Mouse (Mus musculus): ENCODE results near the gene Sgip1. TPM values are rescaled to one million over a fixed set of nuclear protein-coding genes. Genes with fewer than 3 reads are reported as not detected.

The Sgip1 gene
- total and polyA plus RNA-seq, 3 experiments: 0.92 to 5.6 TPM; not detected in 1

GRCm38 (mm10) chr4:102969599-102969998 is 228.5 kb downstream of the Sgip1 start:
- Histone ChIP-seq H3K36me3 (ENCODE audit: control insufficient read depth in 1 of 2, insufficient read depth in 2 of 2, low read length in 2 of 2) (no peaks in the 10 kb centered on the region), H3K9ac (ENCODE audit: control insufficient read depth, low read depth, low read length, poor library complexity, severe bottlenecking) (no peak overlapping the region)

GRCm38 (mm10) chr4:102971159-102971558 is 230.1 kb downstream of the Sgip1 start:
- Histone ChIP-seq H3K9ac (ENCODE audit: control insufficient read depth, low read depth, low read length, poor library complexity, severe bottlenecking) (no peak overlapping the region), H3K4me1 (ENCODE audit: control insufficient read depth in 1 of 2, insufficient read depth in 2 of 2, low read length in 2 of 2) (no peaks in the 10 kb centered on the region), H3K36me3 (ENCODE audit: control insufficient read depth in 1 of 2, insufficient read depth in 2 of 2, low read length in 2 of 2) (no peaks in the 10 kb centered on the region), H3K79me2 (ENCODE audit: control insufficient read depth, insufficient read depth, low read length, poor library complexity) (no peaks in the 10 kb centered on the region), H3K27me3 (ENCODE audit: control insufficient read depth in 1 of 2, insufficient read depth in 2 of 2, low read length in 2 of 2) (no peaks in the 10 kb centered on the region), H3K4me3 (ENCODE audit: control insufficient read depth in 1 of 2, insufficient read depth in 1 of 2, low read depth in 2 of 2, low read length in 2 of 2) (no peak overlapping the region), H3K27ac (ENCODE audit: control insufficient read depth, low read depth, low read length) (no peak overlapping the region), H3K9me3 (replicated peaks; ENCODE audit: insufficient read depth, low read length) (no peaks in the 10 kb centered on the region)
- TF ChIP-seq TBP (IDR thresholded peaks at IDR 0.05; ENCODE audit: low read depth, low read length) (no peak), KAT2A (conservative IDR thresholded peaks at IDR 0.05; ENCODE audit: low read depth, low read length) (no peak), MAX (IDR thresholded peaks at IDR 0.05; ENCODE audit: low read length) (no peak), POLR2AphosphoS2 (IDR thresholded peaks at IDR 0.05; ENCODE audit: low read length) (no peak), USF1 (IDR thresholded peaks at IDR 0.05; ENCODE audit: low read depth, low read length) (no peak), CTCF (IDR thresholded peaks at IDR 0.05 in 2 of 3, conservative IDR thresholded peaks at IDR 0.05 in 1 of 3; ENCODE audit: control insufficient read depth in 1 of 3, insufficient read depth in 1 of 3, low read depth in 2 of 3, low read length in 3 of 3, poor library complexity in 1 of 3, severe bottlenecking in 1 of 3) (no peak), TAL1 (IDR thresholded peaks at IDR 0.05; ENCODE audit: low read length) (no peak), ZKSCAN1 (IDR thresholded peaks at IDR 0.05; ENCODE audit: low read depth, low read length) (no peak), GATA1 (IDR thresholded peaks at IDR 0.05; ENCODE audit: low read depth, low read length) (no peak), TCF12 (IDR thresholded peaks at IDR 0.05; ENCODE audit: low read depth, low read length) (no peak), MEF2A (IDR thresholded peaks at IDR 0.05; ENCODE audit: extremely low read depth, insufficient replicate concordance, low read depth, low read length, poor library complexity, severe bottlenecking) (no peak)
- DNase-seq (ENCODE audit: low read depth, low spot score): no peak

More at GRCm38 (mm10) chr4:102969599-102969998, 228.5 kb downstream of the Sgip1 start:
- no peak overlapping the region for H3K27ac ChIP-seq (ENCODE audit: control insufficient read depth, low read depth, low read length)
- no peak overlapping the region for H3K4me3 ChIP-seq (ENCODE audit: control insufficient read depth in 1 of 2, insufficient read depth in 1 of 2, low read depth in 2 of 2, low read length in 2 of 2)
- no peaks in the 10 kb centered on the region for H3K27me3 ChIP-seq (ENCODE audit: control insufficient read depth in 1 of 2, insufficient read depth in 2 of 2, low read length in 2 of 2)
- DNase-seq (ENCODE audit: low read depth, low spot score): no peak
- no peaks in the 10 kb centered on the region for H3K79me2 ChIP-seq (ENCODE audit: control insufficient read depth, insufficient read depth, low read length, poor library complexity)
- H3K9me3 ChIP-seq (replicated peaks; ENCODE audit: insufficient read depth, low read length): no peaks in the 10 kb centered on the region
- TF ChIP-seq NELFE (IDR thresholded peaks at IDR 0.05; ENCODE audit: low read depth, low read length) (no peak), TBP (IDR thresholded peaks at IDR 0.05; ENCODE audit: low read depth, low read length) (no peak), USF2 (IDR thresholded peaks at IDR 0.05; ENCODE audit: borderline replicate concordance in 1 of 2, insufficient read depth in 1 of 2, low read depth in 1 of 2, low read length in 2 of 2) (no peak), NRF1 (IDR thresholded peaks at IDR 0.05; ENCODE audit: insufficient read depth, low read depth, low read length, poor library complexity, severe bottlenecking) (no peak), ZMIZ1 (IDR thresholded peaks at IDR 0.05; ENCODE audit: low read depth, low read length) (no peak), USF1 (IDR thresholded peaks at IDR 0.05; ENCODE audit: low read depth, low read length) (no peak), JUND (IDR thresholded peaks at IDR 0.05; ENCODE audit: low read depth, low read length) (no peak), TCF12 (IDR thresholded peaks at IDR 0.05; ENCODE audit: low read depth, low read length) (no peak), SIN3A (IDR thresholded peaks at IDR 0.05; ENCODE audit: low read length) (no peak)
- no peaks in the 10 kb centered on the region for H3K4me1 ChIP-seq (ENCODE audit: control insufficient read depth in 1 of 2, insufficient read depth in 2 of 2, low read length in 2 of 2)
